In the genomic region with DNA sequence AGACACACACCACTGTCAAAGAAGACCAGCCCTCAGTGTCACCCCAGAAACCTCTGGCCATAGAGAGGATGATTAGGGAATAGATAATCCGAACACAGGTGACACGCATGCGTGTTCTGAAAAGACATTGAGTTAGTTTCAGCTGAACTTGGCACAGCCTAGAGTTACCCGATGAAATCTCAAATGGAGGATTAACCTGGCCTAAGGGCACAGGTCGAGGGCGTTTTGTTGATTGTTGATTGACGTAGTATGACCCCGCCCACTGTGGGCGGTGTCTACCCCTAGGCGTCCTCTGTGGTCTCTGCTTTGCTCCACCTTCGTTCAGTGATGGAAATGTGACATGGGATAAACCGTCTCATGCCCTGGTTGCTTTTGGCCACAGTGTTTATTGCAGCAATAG, we compare ENCODE assay signal across 8 mouse cellular contexts. TPM values are rescaled to one million over a fixed set of nuclear protein-coding genes. Genes with fewer than 3 reads are reported as not detected.
DNase-seq lines count a peak whose midpoint lies in the region; ATAC-seq and TF ChIP-seq lines count a peak whose summit lies in the region.

No protein-coding gene starts in this region.

- TF ChIP-seq CTCF in thymus, adult 2 months (IDR thresholded peaks at IDR 0.05; ENCODE audit: borderline replicate concordance, control insufficient read depth, extremely low read depth, insufficient read depth, low read length, poor library complexity), result no peak
- no peak for TF ChIP-seq CTCF in intestine, postnatal 0 days (IDR thresholded peaks at IDR 0.05; ENCODE audit: low read depth)

- H3K27ac ChIP-seq in thymus, adult 2 months (ENCODE audit: control insufficient read depth, insufficient read depth, low read length), result no peak overlapping the region
- H3K27ac ChIP-seq in embryonic facial prominence, embryonic 10.5 days (replicated peaks), result no peak overlapping the region
- H3K27ac ChIP-seq in intestine, postnatal 0 days (ENCODE audit: low read depth, low read length), result no peak overlapping the region

- H3K4me1 ChIP-seq in thymus, adult 2 months (replicated peaks; ENCODE audit: control insufficient read depth, insufficient read depth, low read length), result peaks cover 10% of the 10 kb centered on the region
- peaks cover 27% of the 10 kb centered on the region for H3K4me1 ChIP-seq in embryonic facial prominence, embryonic 10.5 days
- 0 out of 2 replicates have a peak, but pooled peaks cover 6% of the 10 kb centered on the region for H3K4me1 ChIP-seq in intestine, postnatal 0 days (replicated peaks; ENCODE audit: control insufficient read depth, insufficient read depth, low read length)

- no peaks in the 10 kb centered on the region for H3K36me3 ChIP-seq in thymus, adult 2 months (ENCODE audit: control insufficient read depth, insufficient read depth, low read length)
- H3K36me3 ChIP-seq in embryonic facial prominence, embryonic 10.5 days (replicated peaks), result no peaks in the 10 kb centered on the region
- H3K36me3 ChIP-seq in intestine, postnatal 0 days (ENCODE audit: control insufficient read depth, insufficient read depth), result no peaks in the 10 kb centered on the region

- peak; percentile 9; the same call in 1 of the 2 replicates for ATAC-seq in intestine, postnatal 0 days

- peak overlapping the region; percentile 47 for H3K4me2 ChIP-seq in intestine, postnatal 0 days (replicated peaks; ENCODE audit: low read depth)

- no peaks in the 10 kb centered on the region for H3K27me3 ChIP-seq in thymus, adult 2 months (ENCODE audit: control insufficient read depth, insufficient read depth, low read length)
- H3K27me3 ChIP-seq in embryonic facial prominence, embryonic 10.5 days (replicated peaks; ENCODE audit: low read depth, poor library complexity, severe bottlenecking), result peaks cover 42% of the 10 kb centered on the region
- no peaks in the 10 kb centered on the region; the same call in 1 of the 2 replicates for H3K27me3 ChIP-seq in intestine, postnatal 0 days (replicated peaks; ENCODE audit: control insufficient read depth, insufficient read depth, low read length)

- 18% methylated on average over 12 of the region's 12 CpGs for WGBS in thymus, adult 2 months
- 13% methylated on average over 12 of the region's 12 CpGs for WGBS in embryonic facial prominence, embryonic 10.5 days
- 14% methylated on average over 12 of the region's 12 CpGs for WGBS in intestine, postnatal 0 days

- TF ChIP-seq POLR2A in thymus, adult 2 months (IDR thresholded peaks at IDR 0.05; ENCODE audit: control insufficient read depth, extremely low read depth, insufficient read depth, low read length, poor library complexity), result no peak

- H3K4me3 ChIP-seq in thymus, adult 2 months (ENCODE audit: control insufficient read depth, insufficient read depth, low read length), result no peak overlapping the region
- H3K4me3 ChIP-seq in embryonic facial prominence, embryonic 10.5 days, result peak overlapping the region; percentile 9; the same call in 1 of the 2 replicates
- no peak overlapping the region for H3K4me3 ChIP-seq in intestine, postnatal 0 days (ENCODE audit: low read depth, low read length)

- no peaks in the 10 kb centered on the region for H3K9me3 ChIP-seq in embryonic facial prominence, embryonic 10.5 days
- H3K9me3 ChIP-seq in intestine, postnatal 0 days (ENCODE audit: control insufficient read depth), result no peaks in the 10 kb centered on the region

- intact Hi-C loops in left cerebral cortex, postnatal 10 days (cut with DNase I), result loop anchor here (5.0 to 10.0 kb wide), 5 partner anchors 64 to 551 kb away; a partner anchor contains a TSS

- no peak overlapping the region for H3K9ac ChIP-seq in intestine, postnatal 0 days (ENCODE audit: low read depth, low read length)

- peak; percentile 23 for DNase-seq in thymus, adult 2 months
- no peak for DNase-seq in thymus, adult 18-20 months
- DNase-seq in embryonic facial prominence, embryonic 10.5 days (ENCODE audit: low spot score), result peak; percentile 34
- peak; percentile 86 for DNase-seq in naive thymus-derived CD4-positive, alpha-beta T cell, adult 2 months (ENCODE audit: low read depth)
- DNase-seq in spleen, postnatal 10 days (ENCODE audit: low spot score in 2 of 2), result no peak
- no peak for DNase-seq in left cerebral cortex, postnatal 10 days (ENCODE audit: extremely low spot score in 1 of 2, low spot score in 2 of 2)
- DNase-seq in adrenal gland, adult 8-10 months, result no peak

RNA-seq across cellular contexts. Expression of a gene that starts 12.1 kb away (rescaled TPM):
- 0.11 and 0.17 TPM in 2 replicates for polyA plus RNA-seq in thymus, adult 2 months (2012; rRNA removed)
- polyA plus RNA-seq in embryonic facial prominence, embryonic 10.5 days (2016; fragmentation: Nextera tagmentation; extraction: Ambion mirVana), result not detected in 2 replicates
- 30.9 and 32.3 TPM in 2 replicates for polyA plus RNA-seq in intestine, postnatal 0 days (2015; fragmentation: Nextera tagmentation; extraction: Ambion mirVana)
- not detected for total RNA-seq in left cerebral cortex, postnatal 10 days (2021)
- not detected for total RNA-seq in adrenal gland, adult 8-10 months (2022)

RNA-seq across cellular contexts. Expression of a gene that starts 46.8 kb away (rescaled TPM):
- polyA plus RNA-seq in thymus, adult 2 months (2012; rRNA removed), result 20.6 and 22.5 TPM in 2 replicates
- 150 and 152 TPM in 2 replicates for polyA plus RNA-seq in embryonic facial prominence, embryonic 10.5 days (2016; fragmentation: Nextera tagmentation; extraction: Ambion mirVana)
- polyA plus RNA-seq in intestine, postnatal 0 days (2015; fragmentation: Nextera tagmentation; extraction: Ambion mirVana), result 4.9 TPM in 2 replicates
- 1 to 10 TPM; 2.8 to 3.5 TPM for total RNA-seq in left cerebral cortex, postnatal 10 days (2021)
- 1 to 10 TPM; 4.6 to 8.1 (median 5.6) TPM for total RNA-seq in adrenal gland, adult 8-10 months (2022)

Comparison
In these comparisons a context has a peak if more than half of its experiments do, and no peak if none do; other contexts are left out.
1. DNase-seq: peak in thymus, adult 2 months (single experiment), embryonic facial prominence, embryonic 10.5 days (single experiment) and naive thymus-derived CD4-positive, alpha-beta T cell, adult 2 months (single experiment); none in thymus, adult 18-20 months (0 of 2), spleen, postnatal 10 days (0 of 2), left cerebral cortex, postnatal 10 days (0 of 2) and adrenal gland, adult 8-10 months (single experiment).
2. RNA of a gene that starts 12.1 kb away (polyA plus RNA-seq): 30.9 to 32.3 TPM in intestine, postnatal 0 days; 0.11 to 0.17 TPM in thymus, adult 2 months and not detected in embryonic facial prominence, embryonic 10.5 days; every median in the first group is over 10 times any median in the second.